Mouse (Mus musculus): ENCODE data around the gene Vmn1r90. TPM values are rescaled to one million over a fixed set of nuclear protein-coding genes. Genes with fewer than 3 reads are reported as not detected.
"Not testable (repeated sequence)": the region's sequence is repeated elsewhere in the genome, so short reads cannot be mapped to it uniquely, and the experiment has no call there.

The Vmn1r90 gene
- total RNA-seq (2021): not detected

- no peak for DNase-seq (ENCODE audit: extremely low spot score in 1 of 2, low spot score in 1 of 2)
Observed at GRCm38 (mm10) chr7:14563406-14563805, at the start of gene Vmn1r90. Vmn1r90 (minus strand) TSS chr7:14563506.

- not testable (repeated sequence) for DNase-seq (ENCODE audit: extremely low spot score in 1 of 2, low spot score in 1 of 2)
Observed at GRCm38 (mm10) chr7:14593009-14593408, 29.7 kb upstream of the Vmn1r90 start.

DNA sequence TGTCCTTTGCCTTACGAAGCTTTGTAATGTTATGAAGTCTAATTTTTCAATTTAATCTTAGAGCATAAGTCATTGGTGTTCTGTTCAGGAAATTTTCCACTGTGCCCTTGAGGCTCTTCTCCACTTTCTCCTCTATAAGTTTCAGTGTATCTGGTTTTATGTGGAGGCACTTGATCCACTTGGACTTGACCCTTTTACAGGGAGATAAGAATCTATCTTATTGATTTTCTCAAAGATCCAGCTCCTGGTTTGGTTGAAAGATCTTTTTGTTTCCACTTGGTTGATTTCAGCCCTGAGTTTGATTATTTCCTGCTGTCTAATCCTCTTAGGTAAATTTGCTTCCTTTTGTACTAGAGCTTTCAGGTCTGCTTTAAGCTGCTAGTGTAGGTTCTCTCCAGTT, 11.0 kb downstream of the Vmn1r90 start:
- DNase-seq (ENCODE audit: extremely low spot score in 1 of 2, low spot score in 1 of 2): no peak

GRCm38 (mm10) chr7:14525280-14525679, 38.0 kb downstream of the Vmn1r90 start:
- DNase-seq (ENCODE audit: extremely low spot score in 1 of 2, low spot score in 1 of 2): no peak

DNA sequence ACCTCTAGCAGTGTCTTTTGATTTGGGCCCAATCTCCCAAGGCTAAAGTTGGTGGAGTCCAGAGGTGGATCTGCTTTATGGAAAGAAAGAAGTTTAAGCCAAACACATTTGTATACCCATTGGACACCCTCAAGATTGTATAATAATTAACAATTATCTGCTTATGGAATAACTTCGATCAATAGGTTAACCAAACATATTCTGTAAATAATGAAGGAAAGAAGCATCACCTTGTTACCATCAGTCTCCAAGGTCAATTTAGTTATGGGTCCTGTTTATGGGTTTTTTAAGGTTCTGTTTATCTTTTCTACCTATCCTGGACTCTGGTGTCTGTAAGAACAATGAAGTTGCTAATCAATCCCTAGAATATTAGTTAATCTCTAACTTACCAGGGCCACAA, 40.7 kb downstream of the Vmn1r90 start:
- DNase-seq (ENCODE audit: extremely low spot score in 1 of 2, low spot score in 1 of 2): no peak

DNA sequence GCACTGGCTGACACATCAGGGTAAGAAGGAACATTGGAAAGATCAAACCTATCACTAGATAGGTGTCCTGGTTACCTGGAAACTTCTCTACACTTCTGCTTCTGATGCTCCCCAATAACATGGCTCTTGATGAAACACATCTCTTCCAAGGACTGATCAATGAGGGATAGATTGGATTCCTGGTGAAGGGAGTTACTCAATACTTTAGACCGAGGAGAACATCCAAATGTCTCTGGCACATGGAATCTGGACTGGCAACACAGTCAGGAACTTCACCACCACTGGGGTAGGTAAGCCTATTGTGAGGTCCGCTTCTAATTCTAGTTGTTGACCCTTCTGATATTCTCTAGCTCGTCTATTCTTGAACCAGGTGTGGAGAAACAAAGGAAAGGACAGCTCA, 45.0 kb downstream of the Vmn1r90 start:
- no peak for DNase-seq (ENCODE audit: extremely low spot score in 1 of 2, low spot score in 1 of 2)

Other genes starting within 250 kb of the Vmn1r90 start
- not detected for gene Obox8, start 229.9 kb downstream of the Vmn1r90 start, total RNA-seq (2021)
- gene Sult2a8, start 116.7 kb downstream of the Vmn1r90 start, total RNA-seq (2021): not detected
- not detected for gene Sult2a7, start 69.3 kb downstream of the Vmn1r90 start, total RNA-seq (2021)
- not detected for gene Obox7, start 96.0 kb upstream of the Vmn1r90 start, total RNA-seq (2021)